Mouse (Mus musculus): Measurements from ENCODE around the gene Spaca3.

- TF ChIP-seq POLR2A (IDR thresholded peaks at IDR 0.05; ENCODE audit: low read depth, low read length) (no peak), CHD1 (IDR thresholded peaks at IDR 0.05; ENCODE audit: low read depth, low read length) (no peak), PAX5 (IDR thresholded peaks at IDR 0.05; ENCODE audit: low read length) (no peak), CTCF (conservative IDR thresholded peaks at IDR 0.05 in 1 of 2, IDR thresholded peaks at IDR 0.05 in 1 of 2; ENCODE audit: low read depth in 2 of 2, low read length in 2 of 2) (no peak), BHLHE40 (IDR thresholded peaks at IDR 0.05; ENCODE audit: low read depth, low read length) (no peak), EP300 (IDR thresholded peaks at IDR 0.05; ENCODE audit: low read length) (no peak), TBP (conservative IDR thresholded peaks at IDR 0.05; ENCODE audit: low read depth, low read length) (no peak), USF2 (conservative IDR thresholded peaks at IDR 0.05; ENCODE audit: low read depth, low read length) (no peak), E2F4 (IDR thresholded peaks at IDR 0.05; ENCODE audit: insufficient replicate concordance, low read depth, low read length) (no peak)
Measured at GRCm38 (mm10) chr11:80884521-80885231, 26.5 kb downstream of the Spaca3 start.

Measured in CH12.LX (cell line).